ENCODE assay signal across 29 mouse cellular contexts in the genomic region with DNA sequence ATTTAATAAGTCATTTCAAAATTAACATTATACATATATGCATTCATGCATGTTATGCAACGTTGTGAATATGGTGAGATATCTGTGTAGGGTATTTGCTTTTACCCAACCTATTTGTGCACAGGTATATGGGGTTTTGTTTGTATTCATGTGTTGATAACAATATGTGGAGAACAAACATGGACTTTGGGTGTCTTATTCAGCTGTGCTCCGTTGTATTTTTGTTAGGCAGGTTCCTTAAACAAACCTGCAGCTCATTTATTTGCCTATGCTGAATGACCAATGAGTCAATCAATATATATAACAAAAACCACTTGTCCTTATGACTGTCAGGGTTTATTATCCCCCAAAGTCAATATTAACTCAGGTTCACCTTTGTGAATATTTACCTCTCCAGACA. TPM values are rescaled to one million over a fixed set of nuclear protein-coding genes. Genes with fewer than 3 reads are reported as not detected.
"Had no signal": no experiment of that assay in that cellular context is flagged by ENCODE, and none has a peak within 500 bp of the region (broad histone marks: within the 10 kb centered on the region; RNA-seq: fewer than 3 reads in every experiment).

No protein-coding gene starts in this region.

- H3K36me3 ChIP-seq: heart, embryonic 10.5 days; heart, embryonic 12.5 days; hindbrain, embryonic 10.5 days; hindbrain, embryonic 12.5 days; limb, embryonic 10.5 days; limb, embryonic 12.5 days had no signal

- H3K27me3 ChIP-seq: heart, embryonic 12.5 days; hindbrain, embryonic 12.5 days; limb, embryonic 12.5 days had no signal

- H3K9me3 ChIP-seq: heart, embryonic 10.5 days; heart, embryonic 12.5 days; hindbrain, embryonic 10.5 days; hindbrain, embryonic 12.5 days; limb, embryonic 10.5 days; limb, embryonic 12.5 days had no signal

- H3K27ac ChIP-seq: heart, adult 2 months; heart, embryonic 10.5 days; hindbrain, embryonic 10.5 days; hindbrain, embryonic 12.5 days; hindbrain, embryonic 14.5 days; layer of hippocampus, adult 2 months; left cerebral cortex, adult 2 months; limb, embryonic 10.5 days; limb, embryonic 12.5 days had no signal

- H3K4me2 ChIP-seq: heart, embryonic 12.5 days; hindbrain, embryonic 12.5 days; hindbrain, embryonic 14.5 days; limb, embryonic 12.5 days; liver, embryonic 11.5 days had no signal

- H3K4me1 ChIP-seq: heart, embryonic 10.5 days; heart, embryonic 12.5 days; hindbrain, embryonic 10.5 days; hindbrain, embryonic 12.5 days; limb, embryonic 10.5 days; limb, embryonic 12.5 days had no signal

- H3K9ac ChIP-seq: heart, embryonic 12.5 days; hindbrain, embryonic 12.5 days; hindbrain, embryonic 14.5 days; limb, embryonic 12.5 days had no signal

- DNase-seq: gastrocnemius, postnatal 14 days; gastrocnemius, postnatal 36 days; heart, adult 11 months; heart, adult 2 months; heart, postnatal 10 days; heart, postnatal 4 days; kidney, adult 18-20 months; kidney, adult 8-10 months; kidney, postnatal 10 days; kidney, postnatal 25 days; kidney, postnatal 4 days; liver had no signal

- H3K4me3 ChIP-seq: heart, adult 2 months; heart, embryonic 10.5 days; heart, embryonic 12.5 days; hindbrain, embryonic 10.5 days; hindbrain, embryonic 12.5 days; layer of hippocampus, adult 2 months; left cerebral cortex, adult 2 months; limb, embryonic 10.5 days; limb, embryonic 12.5 days had no signal

- ATAC-seq: hindbrain, embryonic 16.5 days; inflammation-experienced regulatory T-cells, adult 6 months; intestine, postnatal 0 days had no signal

RNA-seq across cellular contexts. Expression of a gene that starts 15.2 kb away (rescaled TPM):
- polyA plus RNA-seq: gonadal fat pad, adult 2 months; heart, embryonic 10.5 days; heart, embryonic 12.5 days; heart, embryonic 14.5 days; heart, embryonic 16.5 days; kidney, embryonic 14.5 days; limb, embryonic 10.5 days; limb, embryonic 12.5 days; liver, embryonic 11.5 days had no signal
